Mouse (Mus musculus): ENCODE measurements around the gene Cd22. TPM values are rescaled to one million over a fixed set of nuclear protein-coding genes. Genes with fewer than 3 reads are reported as not detected.
"Not testable (repeated sequence)": the region's sequence is repeated elsewhere in the genome, so short reads cannot be mapped to it uniquely, and the experiment has no call there.

The Cd22 gene
- polyA plus RNA-seq (2015; fragmentation: Nextera tagmentation; extraction: Ambion mirVana): 0.06 TPM in 1 of 2 replicates, not detected in the other

GRCm38 (mm10) chr7:30880176-30880575 is at the start of gene Cd22:
Gene Cd22, minus strand, starts transcription at chr7:30880342.
- 51% methylated on average over 7 of the region's 7 CpGs for WGBS
- H3K4me1 ChIP-seq (replicated peaks): no peaks in the 10 kb centered on the region
- H3K4me2 ChIP-seq: no peak within 1 kb of the TSS
- no peaks in the 10 kb centered on the region for H3K36me3 ChIP-seq
- H3K4me3 ChIP-seq: no peak within 1 kb of the TSS
- no peak for ATAC-seq (replicated peaks; ENCODE audit: insufficient number of reproducible peaks, insufficient read depth, low FRiP score, low read depth)
- no peaks in the 10 kb centered on the region for H3K9me3 ChIP-seq (replicated peaks)
- no peak within 1 kb of the TSS for H3K9ac ChIP-seq
- H3K27me3 ChIP-seq: no peaks in the 10 kb centered on the region; the same call in 1 of the 2 replicates
- H3K27ac ChIP-seq: no peak within 1 kb of the TSS

DNA sequence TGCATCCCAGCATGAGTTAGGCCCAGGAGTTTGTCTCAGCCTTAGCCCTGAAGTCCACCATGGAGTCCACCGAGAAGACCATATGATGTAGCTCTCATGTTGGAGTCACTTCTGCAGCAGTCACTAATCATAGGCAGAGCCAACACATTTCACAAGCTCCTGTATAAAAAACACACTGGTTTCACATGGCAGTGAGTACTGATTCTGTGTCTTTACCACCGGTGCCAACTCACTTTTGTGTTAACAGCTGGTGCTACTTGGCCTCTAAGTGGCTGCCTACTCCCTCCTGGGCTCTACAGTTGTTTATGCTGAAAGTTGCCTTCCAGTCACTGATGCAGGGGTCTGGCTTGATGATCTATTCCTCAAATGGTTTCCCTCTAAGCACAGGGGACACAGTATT is 44.4 kb upstream of the Cd22 start, which contains the start of gene Hamp2:
Gene Hamp2 (minus strand): TSS at position 101 of the 400 bp plus-strand sequence.
- 72% methylated on average over 2 of the region's 2 CpGs for WGBS
- not testable (repeated sequence) for H3K27me3 ChIP-seq; H3K9ac ChIP-seq; ATAC-seq (replicated peaks; ENCODE audit: insufficient number of reproducible peaks, insufficient read depth, low FRiP score, low read depth); H3K27ac ChIP-seq; H3K4me1 ChIP-seq (replicated peaks); H3K4me3 ChIP-seq; H3K9me3 ChIP-seq (replicated peaks); H3K4me2 ChIP-seq; H3K36me3 ChIP-seq

GRCm38 (mm10) chr7:30924071-30924470 is 43.9 kb upstream of the Cd22 start:
- Histone ChIP-seq H3K4me1 (replicated peaks) (no peaks in the 10 kb centered on the region), H3K9me3 (replicated peaks) (no peaks in the 10 kb centered on the region), H3K27ac (no peak overlapping the region), H3K27me3 (no peaks in the 10 kb centered on the region), H3K4me2 (no peak overlapping the region), H3K4me3 (no peak overlapping the region), H3K36me3 (no peaks in the 10 kb centered on the region), H3K9ac (no peak overlapping the region)
- WGBS: 39% methylated on average over 3 of the region's 3 CpGs
- no peak for ATAC-seq (replicated peaks; ENCODE audit: insufficient number of reproducible peaks, insufficient read depth, low FRiP score, low read depth)

DNA sequence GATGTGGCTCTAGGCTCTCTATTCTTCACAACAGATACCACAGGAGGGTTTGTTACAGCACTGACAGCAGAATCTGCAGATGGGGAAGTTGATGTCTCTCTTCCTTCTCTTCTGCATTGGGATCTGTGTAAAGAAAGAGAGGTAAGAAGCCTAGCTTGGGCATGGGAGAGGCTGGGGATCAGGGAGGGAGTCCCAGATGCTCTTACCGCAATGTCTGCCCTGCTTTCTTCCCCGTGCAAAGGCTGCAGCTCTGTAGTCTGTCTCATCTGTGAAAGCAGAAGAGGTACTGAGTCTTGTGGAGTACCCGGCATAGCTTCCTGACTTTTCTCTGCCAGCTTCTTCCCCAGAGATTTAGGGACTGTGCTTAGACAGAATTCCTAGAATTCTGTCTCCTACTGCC is 42.3 kb upstream of the Cd22 start:
- H3K4me3 ChIP-seq; H3K9me3 ChIP-seq (replicated peaks); H3K27me3 ChIP-seq; ATAC-seq (replicated peaks; ENCODE audit: insufficient number of reproducible peaks, insufficient read depth, low FRiP score, low read depth); H3K9ac ChIP-seq; H3K4me1 ChIP-seq (replicated peaks); H3K36me3 ChIP-seq; H3K4me2 ChIP-seq; H3K27ac ChIP-seq: not testable (repeated sequence)
- WGBS: 31% methylated on average over 3 of the region's 3 CpGs

- H3K9ac ChIP-seq: no peak overlapping the region
- H3K36me3 ChIP-seq: no peaks in the 10 kb centered on the region
- H3K27me3 ChIP-seq: peaks cover 7% of the 10 kb centered on the region; the same call in 1 of the 2 replicates
- no peak for ATAC-seq (replicated peaks; ENCODE audit: insufficient number of reproducible peaks, insufficient read depth, low FRiP score, low read depth)
- WGBS: 49% methylated on average over 3 of the region's 3 CpGs
- H3K4me3 ChIP-seq: no peak overlapping the region
- H3K4me2 ChIP-seq: no peak overlapping the region
- no peak overlapping the region for H3K27ac ChIP-seq
- H3K4me1 ChIP-seq (replicated peaks): no peaks in the 10 kb centered on the region
- no peaks in the 10 kb centered on the region for H3K9me3 ChIP-seq (replicated peaks)
Measured at GRCm38 (mm10) chr7:30920217-30920616, 40.1 kb upstream of the Cd22 start.

- WGBS: 44% methylated on average over 4 of the region's 4 CpGs
- H3K4me2 ChIP-seq: no peak overlapping the region
Measured at GRCm38 (mm10) chr7:30917219-30917618, 37.1 kb upstream of the Cd22 start.

DNA sequence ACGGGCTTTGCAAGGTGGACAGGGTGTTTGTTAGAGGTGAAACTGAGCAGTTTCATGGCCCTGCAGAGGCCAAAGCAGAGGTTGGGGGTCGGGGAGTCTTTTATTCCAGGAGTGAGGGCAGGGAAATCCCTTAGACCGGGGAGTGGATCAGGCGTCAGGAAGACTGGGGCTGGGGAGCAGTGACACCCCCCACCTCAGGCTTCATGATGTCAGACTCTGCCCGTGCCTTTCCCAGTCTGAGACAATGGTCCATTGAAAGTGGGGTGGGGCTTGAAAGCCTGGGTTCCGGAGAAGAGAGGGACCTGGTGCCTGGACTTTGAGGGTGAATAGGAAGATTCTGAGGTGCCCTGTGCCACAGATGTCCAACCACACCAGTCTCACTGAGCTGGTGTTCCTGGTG is 36.6 kb upstream of the Cd22 start:
- Histone ChIP-seq H3K4me3 (no peak overlapping the region), H3K4me1 (replicated peaks) (0 out of 2 replicates have a peak, but pooled peaks cover 8% of the 10 kb centered on the region), H3K27me3 (peaks cover 10% of the 10 kb centered on the region; the same call in 1 of the 2 replicates), H3K36me3 (no peaks in the 10 kb centered on the region), H3K4me2 (no peak overlapping the region), H3K9me3 (replicated peaks) (no peaks in the 10 kb centered on the region), H3K9ac (no peak overlapping the region), H3K27ac (no peak overlapping the region)
- ATAC-seq (replicated peaks; ENCODE audit: insufficient number of reproducible peaks, insufficient read depth, low FRiP score, low read depth): no peak
- 34% methylated on average over 6 of the region's 6 CpGs for WGBS

More at GRCm38 (mm10) chr7:30917219-30917618, 37.1 kb upstream of the Cd22 start:
- ATAC-seq (replicated peaks; ENCODE audit: insufficient number of reproducible peaks, insufficient read depth, low FRiP score, low read depth): no peak
- Histone ChIP-seq H3K27ac (no peak overlapping the region), H3K9me3 (replicated peaks) (no peaks in the 10 kb centered on the region), H3K4me1 (replicated peaks) (0 out of 2 replicates have a peak, but pooled peaks cover 8% of the 10 kb centered on the region), H3K4me3 (no peak overlapping the region), H3K27me3 (peaks cover 10% of the 10 kb centered on the region; the same call in 1 of the 2 replicates), H3K36me3 (no peaks in the 10 kb centered on the region), H3K9ac (no peak overlapping the region)

DNA sequence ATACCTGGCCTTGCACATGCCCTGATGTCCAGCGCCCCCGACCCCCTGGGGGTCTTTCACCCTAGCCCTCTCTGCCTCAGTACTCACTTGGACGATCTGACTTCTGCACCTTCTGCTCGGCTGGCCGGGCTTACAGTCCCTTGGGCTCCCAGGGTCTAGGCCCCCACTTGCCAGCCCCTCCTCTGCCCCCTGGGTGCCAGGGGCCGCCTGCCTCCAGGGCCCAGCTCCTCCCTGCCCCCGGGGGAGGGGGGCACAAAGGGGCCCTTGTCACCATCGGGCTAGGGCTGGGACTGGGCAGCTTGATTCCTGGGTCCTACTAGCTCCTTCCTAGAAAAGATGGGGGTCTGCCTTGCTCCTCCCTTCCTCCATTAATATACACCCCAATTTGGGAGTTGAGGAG is 34.6 kb upstream of the Cd22 start, which contains the start of gene Mag:
Gene Mag (minus strand): TSS at position 142 of the 400 bp plus-strand sequence.
- H3K4me2 ChIP-seq: no peak within 1 kb of the TSS
- no peak within 1 kb of the TSS for H3K4me3 ChIP-seq
- H3K9me3 ChIP-seq (replicated peaks): no peaks in the 10 kb centered on the region
- H3K27ac ChIP-seq: no peak within 1 kb of the TSS
- 70% methylated on average over 8 of the region's 8 CpGs for WGBS
- H3K36me3 ChIP-seq: no peaks in the 10 kb centered on the region
- ATAC-seq (replicated peaks; ENCODE audit: insufficient number of reproducible peaks, insufficient read depth, low FRiP score, low read depth): 0 out of 2 replicates have a peak, but pooled peaks have one; percentile 9
- peaks cover 10% of the 10 kb centered on the region; the same call in 1 of the 2 replicates for H3K27me3 ChIP-seq
- no peak within 1 kb of the TSS for H3K9ac ChIP-seq
- 0 out of 2 replicates have a peak, but pooled peaks cover 8% of the 10 kb centered on the region for H3K4me1 ChIP-seq (replicated peaks)

GRCm38 (mm10) chr7:30909773-30910172 is 29.6 kb upstream of the Cd22 start:
- Histone ChIP-seq H3K4me3 (no peak overlapping the region), H3K36me3 (no peaks in the 10 kb centered on the region), H3K9me3 (replicated peaks) (no peaks in the 10 kb centered on the region), H3K4me1 (replicated peaks) (peaks cover 16% of the 10 kb centered on the region), H3K4me2 (no peak overlapping the region), H3K27ac (no peak overlapping the region), H3K27me3 (peaks cover 31% of the 10 kb centered on the region), H3K9ac (no peak overlapping the region)
- ATAC-seq (replicated peaks; ENCODE audit: insufficient number of reproducible peaks, insufficient read depth, low FRiP score, low read depth): no peak
- 72% methylated on average over 6 of the region's 6 CpGs for WGBS

- H3K4me2 ChIP-seq: peak overlapping the region; percentile 51
- H3K9me3 ChIP-seq (replicated peaks): no peaks in the 10 kb centered on the region
- ATAC-seq (replicated peaks; ENCODE audit: insufficient number of reproducible peaks, insufficient read depth, low FRiP score, low read depth): no peak
- peaks cover 30% of the 10 kb centered on the region for H3K27me3 ChIP-seq
- WGBS: 22% methylated on average over 17 of the region's 17 CpGs
- H3K4me3 ChIP-seq: peak overlapping the region; percentile 20
- no peaks in the 10 kb centered on the region for H3K36me3 ChIP-seq
- H3K27ac ChIP-seq: no peak overlapping the region
- no peak overlapping the region for H3K9ac ChIP-seq
- peaks cover 16% of the 10 kb centered on the region for H3K4me1 ChIP-seq (replicated peaks)
Measured at GRCm38 (mm10) chr7:30908992-30909431, 28.9 kb upstream of the Cd22 start.

DNA sequence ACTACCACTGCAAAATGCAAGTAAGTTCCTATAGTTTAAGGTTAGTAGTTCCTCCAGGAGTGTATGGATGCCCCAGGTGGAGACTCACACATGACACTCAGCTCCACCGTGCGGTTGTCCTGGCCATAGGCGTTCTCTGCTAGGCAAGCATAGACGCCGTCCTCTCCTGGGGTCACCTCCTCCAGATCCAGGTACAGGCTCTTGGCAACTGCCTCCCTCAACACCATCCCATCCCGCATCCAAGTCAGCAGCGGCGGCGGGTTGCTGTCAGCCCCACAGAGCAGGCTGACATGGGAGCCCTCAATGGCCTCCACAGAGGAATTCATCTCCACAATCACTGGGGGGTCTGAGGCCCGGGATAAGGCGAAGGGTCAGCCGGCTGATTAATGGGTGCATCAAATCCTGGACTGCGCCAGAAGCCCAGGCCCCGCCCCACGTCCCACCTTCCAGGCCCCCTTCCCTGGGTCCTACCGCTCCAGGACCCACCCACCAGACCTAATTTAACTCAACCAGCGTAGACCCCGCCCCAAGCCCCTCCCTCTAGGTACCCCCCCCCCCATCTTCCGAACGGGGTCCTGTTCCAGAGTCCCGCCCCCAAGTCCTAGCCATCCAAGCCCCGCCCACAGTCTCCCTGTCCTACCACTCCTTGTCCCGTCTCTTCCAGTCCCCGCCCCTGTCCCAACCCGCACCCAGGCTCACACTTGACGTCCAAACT is 28.3 kb upstream of the Cd22 start:
- Histone ChIP-seq H3K9ac (no peak overlapping the region), H3K4me1 (replicated peaks) (peaks cover 14% of the 10 kb centered on the region), H3K27me3 (peaks cover 30% of the 10 kb centered on the region), H3K9me3 (replicated peaks) (no peaks in the 10 kb centered on the region), H3K27ac (no peak overlapping the region), H3K4me3 (peak overlapping the region; percentile 20), H3K4me2 (peak overlapping the region; percentile 51), H3K36me3 (no peaks in the 10 kb centered on the region)
- WGBS: 2% methylated on average over 25 of the region's 26 CpGs
- 0 out of 2 replicates have a peak, but pooled peaks have one; percentile 15 for ATAC-seq (replicated peaks; ENCODE audit: insufficient number of reproducible peaks, insufficient read depth, low FRiP score, low read depth)

Data from heart, embryonic 15.5 days (tissue).